Mouse (Mus musculus): ENCODE measurements around the gene Cisd3. TPM values are rescaled to one million over a fixed set of nuclear protein-coding genes. Genes with fewer than 3 reads are reported as not detected.

Cisd3 gene
- polyA plus RNA-seq, 1 experiment from 2014 or later = 45.5 TPM

- ATAC-seq (ENCODE audit: borderline replicate concordance, extremely low read depth, low FRiP score, low TSS enrichment) = no peak
- H3K4me3 ChIP-seq = no peak overlapping the region
- H3K4me2 ChIP-seq = no peak overlapping the region
- no peaks in the 10 kb centered on the region for H3K27me3 ChIP-seq
- no peak overlapping the region for H3K9ac ChIP-seq
- WGBS = 55% methylated on average over 15 of the region's 15 CpGs
- H3K9me3 ChIP-seq = no peaks in the 10 kb centered on the region
- peaks cover 78% of the 10 kb centered on the region for H3K36me3 ChIP-seq
- H3K4me1 ChIP-seq = peaks cover 52% of the 10 kb centered on the region
- no peak overlapping the region for H3K27ac ChIP-seq
Measured at GRCm38 (mm10) chr11:97677381-97677780, 8.2 kb upstream of the Cisd3 start.

- H3K9me3 ChIP-seq = no peaks in the 10 kb centered on the region
- H3K36me3 ChIP-seq = peaks cover 74% of the 10 kb centered on the region
- no peak overlapping the region for H3K4me2 ChIP-seq
- H3K4me1 ChIP-seq = peaks cover 53% of the 10 kb centered on the region
- whole genome bisulfite sequencing = 52% methylated on average over 8 of the region's 8 CpGs
- no peak overlapping the region for H3K4me3 ChIP-seq
- ATAC-seq (ENCODE audit: borderline replicate concordance, extremely low read depth, low FRiP score, low TSS enrichment) = no peak
- H3K27ac ChIP-seq = no peak overlapping the region
- no peaks in the 10 kb centered on the region for H3K27me3 ChIP-seq
- H3K9ac ChIP-seq = no peak overlapping the region
Measured at GRCm38 (mm10) chr11:97677842-97678241, 7.8 kb upstream of the Cisd3 start.

GRCm38 (mm10) chr11:97678301-97678700, 7.3 kb upstream of the Cisd3 start:
- H3K36me3 ChIP-seq = peaks cover 72% of the 10 kb centered on the region
- no peaks in the 10 kb centered on the region for H3K27me3 ChIP-seq
- 80% methylated on average over 15 of the region's 15 CpGs for WGBS
- H3K9ac ChIP-seq = no peak overlapping the region
- no peak for ATAC-seq (ENCODE audit: borderline replicate concordance, extremely low read depth, low FRiP score, low TSS enrichment)
- H3K27ac ChIP-seq = no peak overlapping the region
- H3K4me3 ChIP-seq = no peak overlapping the region
- peaks cover 55% of the 10 kb centered on the region for H3K4me1 ChIP-seq
- H3K9me3 ChIP-seq = no peaks in the 10 kb centered on the region
- H3K4me2 ChIP-seq = no peak overlapping the region

GRCm38 (mm10) chr11:97680430-97680829, 5.2 kb upstream of the Cisd3 start:
- H3K9ac ChIP-seq = no peak overlapping the region
- H3K4me1 ChIP-seq = peaks cover 76% of the 10 kb centered on the region
- no peak overlapping the region for H3K4me3 ChIP-seq
- H3K9me3 ChIP-seq = no peaks in the 10 kb centered on the region
- peaks cover 52% of the 10 kb centered on the region for H3K36me3 ChIP-seq
- H3K27ac ChIP-seq = peak overlapping the region; percentile 92
- no peak for ATAC-seq (ENCODE audit: borderline replicate concordance, extremely low read depth, low FRiP score, low TSS enrichment)
- H3K4me2 ChIP-seq = peak overlapping the region; percentile 16; the same call in 1 of the 2 replicates
- H3K27me3 ChIP-seq = no peaks in the 10 kb centered on the region
- 54% methylated on average over 12 of the region's 12 CpGs for WGBS

- H3K36me3 ChIP-seq = peaks cover 37% of the 10 kb centered on the region
- H3K9me3 ChIP-seq = no peaks in the 10 kb centered on the region
- peaks cover 75% of the 10 kb centered on the region for H3K4me1 ChIP-seq
- 58% methylated on average over 6 of the region's 6 CpGs for WGBS
- no peak overlapping the region for H3K9ac ChIP-seq
- H3K4me2 ChIP-seq = peak overlapping the region; percentile 18
- H3K27ac ChIP-seq = peak overlapping the region; percentile 92
- no peaks in the 10 kb centered on the region for H3K27me3 ChIP-seq
- H3K4me3 ChIP-seq = no peak overlapping the region
- ATAC-seq (ENCODE audit: borderline replicate concordance, extremely low read depth, low FRiP score, low TSS enrichment) = peak; percentile 47
Measured at GRCm38 (mm10) chr11:97682504-97683055, 3.0 kb upstream of the Cisd3 start.

- ATAC-seq (ENCODE audit: borderline replicate concordance, extremely low read depth, low FRiP score, low TSS enrichment) = no peak
- H3K4me3 ChIP-seq = no peak overlapping the region
- H3K27ac ChIP-seq = peak overlapping the region; percentile 92
- no peak overlapping the region for H3K9ac ChIP-seq
- no peaks in the 10 kb centered on the region for H3K27me3 ChIP-seq
- H3K9me3 ChIP-seq = no peaks in the 10 kb centered on the region
- peaks cover 66% of the 10 kb centered on the region for H3K4me1 ChIP-seq
- 75% methylated on average over 6 of the region's 6 CpGs for WGBS
- H3K36me3 ChIP-seq = peaks cover 31% of the 10 kb centered on the region
- no peak overlapping the region for H3K4me2 ChIP-seq
Measured at GRCm38 (mm10) chr11:97684063-97684680, 1.5 kb upstream of the Cisd3 start.

GRCm38 (mm10) chr11:97684766-97685165, 860 bp upstream of the Cisd3 start:
- H3K27me3 ChIP-seq = no peaks in the 10 kb centered on the region
- H3K36me3 ChIP-seq = peaks cover 29% of the 10 kb centered on the region
- no peak overlapping the region for H3K4me2 ChIP-seq
- no peaks in the 10 kb centered on the region for H3K9me3 ChIP-seq
- no peak for ATAC-seq (ENCODE audit: borderline replicate concordance, extremely low read depth, low FRiP score, low TSS enrichment)
- peak overlapping the region; percentile 92 for H3K27ac ChIP-seq
- no peak overlapping the region for H3K4me3 ChIP-seq
- 28% methylated on average over 7 of the region's 7 CpGs for WGBS
- no peak overlapping the region for H3K9ac ChIP-seq
- H3K4me1 ChIP-seq = peaks cover 66% of the 10 kb centered on the region

- Histone ChIP-seq H3K27ac (peak overlapping the region; percentile 92), H3K36me3 (peaks cover 38% of the 10 kb centered on the region), H3K4me3 (peak overlapping the region; percentile 32), H3K27me3 (no peaks in the 10 kb centered on the region), H3K9ac (peak overlapping the region; percentile 43), H3K9me3 (no peaks in the 10 kb centered on the region), H3K4me2 (peak overlapping the region; percentile 67), H3K4me1 (peaks cover 52% of the 10 kb centered on the region)
- WGBS = 57% methylated on average over 11 of the region's 11 CpGs
- ATAC-seq (ENCODE audit: borderline replicate concordance, extremely low read depth, low FRiP score, low TSS enrichment) = no peak
Measured at GRCm38 (mm10) chr11:97686322-97686908, 789 bp downstream of the Cisd3 start.

- peaks cover 38% of the 10 kb centered on the region for H3K36me3 ChIP-seq
- H3K27me3 ChIP-seq = no peaks in the 10 kb centered on the region
- no peak overlapping the region for H3K27ac ChIP-seq
- no peak overlapping the region for H3K9ac ChIP-seq
- no peak for ATAC-seq (ENCODE audit: borderline replicate concordance, extremely low read depth, low FRiP score, low TSS enrichment)
- H3K4me3 ChIP-seq = no peak overlapping the region
- H3K4me2 ChIP-seq = peak overlapping the region; percentile 67; the same call in 1 of the 2 replicates
- peaks cover 46% of the 10 kb centered on the region for H3K4me1 ChIP-seq
- H3K9me3 ChIP-seq = no peaks in the 10 kb centered on the region
- 86% methylated on average over 3 of the region's 3 CpGs for WGBS
Measured at GRCm38 (mm10) chr11:97687061-97687460, 1.4 kb downstream of the Cisd3 start.

GRCm38 (mm10) chr11:97689861-97690260, 4.2 kb downstream of the Cisd3 start:
- no peak overlapping the region for H3K27ac ChIP-seq
- H3K4me1 ChIP-seq = peaks cover 39% of the 10 kb centered on the region
- H3K27me3 ChIP-seq = no peaks in the 10 kb centered on the region
- H3K9me3 ChIP-seq = no peaks in the 10 kb centered on the region
- peaks cover 50% of the 10 kb centered on the region for H3K36me3 ChIP-seq
- H3K4me3 ChIP-seq = no peak overlapping the region
- no peak for ATAC-seq (ENCODE audit: borderline replicate concordance, extremely low read depth, low FRiP score, low TSS enrichment)
- no peak overlapping the region for H3K4me2 ChIP-seq
- WGBS = 23% methylated on average over 10 of the region's 10 CpGs
- H3K9ac ChIP-seq = no peak overlapping the region

GRCm38 (mm10) chr11:97694435-97694834, 8.8 kb downstream of the Cisd3 start:
- peak overlapping the region; percentile 26 for H3K4me2 ChIP-seq
- no peak for ATAC-seq (ENCODE audit: borderline replicate concordance, extremely low read depth, low FRiP score, low TSS enrichment)
- no peaks in the 10 kb centered on the region for H3K27me3 ChIP-seq
- peaks cover 40% of the 10 kb centered on the region for H3K36me3 ChIP-seq
- H3K9me3 ChIP-seq = no peaks in the 10 kb centered on the region
- H3K27ac ChIP-seq = peak overlapping the region; percentile 71
- H3K4me1 ChIP-seq = peaks cover 47% of the 10 kb centered on the region
- WGBS = 73% methylated on average over 4 of the region's 4 CpGs
- H3K4me3 ChIP-seq = no peak overlapping the region
- H3K9ac ChIP-seq = no peak overlapping the region

All from lung, embryonic 15.5 days (tissue).